Mouse (Mus musculus): ENCODE measurements around the gene Ikbke.
"Not testable (repeated sequence)": the region's sequence is repeated elsewhere in the genome, so short reads cannot be mapped to it uniquely, and the experiment has no call there.

Ikbke gene

DNA sequence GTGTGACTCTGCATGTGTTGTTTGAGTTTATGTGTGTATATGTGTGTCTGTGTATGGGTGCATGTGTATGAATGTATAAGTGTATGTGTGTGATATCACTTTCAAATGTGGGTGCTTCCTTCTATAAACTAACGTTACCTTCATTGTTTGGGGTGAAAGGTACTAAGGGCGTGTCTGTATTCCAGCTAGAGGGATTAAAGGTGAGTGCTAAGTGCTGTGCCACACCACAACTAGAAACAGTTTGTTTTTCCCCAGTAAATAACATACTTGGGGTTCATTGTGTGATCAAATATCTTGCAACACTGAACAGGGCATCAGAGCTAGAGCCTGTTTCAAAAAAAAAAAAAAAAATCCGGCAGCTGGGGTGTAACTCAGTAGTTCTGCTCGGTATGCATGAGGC, 2.3 kb upstream of the Ikbke start:
- DNase-seq (ENCODE audit: low spot score in 2 of 2) = no peak

DNA sequence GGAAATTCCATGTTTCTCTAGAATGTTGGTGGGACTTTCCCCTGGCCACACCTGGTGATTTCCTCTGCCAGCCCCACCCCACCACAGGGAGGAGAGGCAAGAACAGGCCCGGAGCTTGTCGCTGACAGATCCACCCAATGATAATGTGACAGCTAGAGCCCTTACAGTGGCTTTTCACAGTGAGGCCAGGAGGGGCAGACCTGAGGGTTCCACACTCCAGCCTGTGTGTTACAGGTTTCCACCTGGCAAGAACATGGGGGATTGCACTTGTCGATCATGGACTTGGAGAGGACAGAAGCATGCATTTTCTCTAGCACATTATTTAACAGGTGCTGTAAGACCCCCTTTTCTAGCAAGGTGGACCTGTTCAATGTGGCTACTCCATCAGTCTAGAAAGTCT, 874 bp upstream of the Ikbke start:
- no peak for DNase-seq (ENCODE audit: low spot score in 2 of 2)

DNA sequence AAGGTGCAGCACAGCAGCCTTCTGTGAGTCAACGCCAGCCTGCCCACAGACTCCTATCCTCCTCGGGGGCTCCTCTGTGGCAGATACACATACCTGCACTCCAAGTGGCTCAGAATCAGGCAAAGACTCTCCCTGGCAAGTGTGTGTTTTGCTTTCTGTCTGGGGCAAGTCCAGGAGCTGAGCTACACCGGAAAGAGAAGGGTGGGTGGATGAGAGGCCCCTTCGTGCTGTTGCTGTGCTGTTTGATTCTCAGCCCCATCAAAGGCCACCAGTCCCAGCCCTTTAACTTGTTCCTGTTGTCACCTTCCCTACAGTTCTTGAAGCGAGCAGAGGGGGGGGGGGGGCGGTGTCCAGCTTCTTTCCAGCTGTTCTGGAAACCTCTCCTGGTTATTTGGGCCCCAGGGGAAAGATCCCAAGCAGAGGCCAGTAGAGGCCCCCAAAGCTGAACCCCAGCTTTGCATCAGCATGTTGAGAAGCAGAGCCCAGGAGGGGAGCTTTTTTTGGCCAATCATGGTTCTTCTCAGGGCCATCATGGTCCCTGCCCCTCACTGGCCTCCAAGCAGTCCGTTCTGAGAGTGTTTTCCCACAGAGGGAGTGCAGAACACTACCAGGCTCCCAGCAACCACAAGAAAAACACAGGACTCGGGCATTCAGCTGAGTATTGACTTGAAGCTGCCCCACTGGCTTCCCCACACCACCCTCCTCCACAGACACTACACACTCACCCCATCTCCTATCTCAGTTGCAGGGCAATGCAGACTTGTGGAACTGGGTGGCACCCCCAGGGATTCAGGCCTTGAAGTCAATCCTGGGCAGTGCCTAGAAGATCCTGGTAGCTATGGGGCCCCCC, 575 bp downstream of the Ikbke start:
- DNase-seq (ENCODE audit: low spot score in 2 of 2) = no peak

DNA sequence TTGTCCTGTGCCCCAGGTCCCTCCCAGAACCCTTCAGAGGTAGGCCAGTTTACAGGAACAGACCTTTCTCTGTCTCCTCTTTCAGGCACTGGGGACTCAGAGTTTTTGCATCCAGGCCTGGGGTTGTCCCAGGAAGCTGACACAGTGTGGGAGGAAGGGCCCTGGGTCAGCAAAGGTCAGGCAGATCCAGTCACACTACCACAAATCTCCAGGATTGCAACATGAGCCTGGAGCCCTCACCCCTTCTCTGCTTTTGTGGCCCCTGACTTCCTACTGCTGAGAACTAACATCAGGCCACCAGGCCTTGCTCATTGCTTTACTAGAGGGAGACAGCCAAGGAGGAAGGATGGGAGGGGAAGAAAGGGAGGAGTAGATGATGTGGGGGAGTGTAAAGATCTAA, 2.6 kb downstream of the Ikbke start:
- no peak for DNase-seq (ENCODE audit: low spot score in 2 of 2)

DNA sequence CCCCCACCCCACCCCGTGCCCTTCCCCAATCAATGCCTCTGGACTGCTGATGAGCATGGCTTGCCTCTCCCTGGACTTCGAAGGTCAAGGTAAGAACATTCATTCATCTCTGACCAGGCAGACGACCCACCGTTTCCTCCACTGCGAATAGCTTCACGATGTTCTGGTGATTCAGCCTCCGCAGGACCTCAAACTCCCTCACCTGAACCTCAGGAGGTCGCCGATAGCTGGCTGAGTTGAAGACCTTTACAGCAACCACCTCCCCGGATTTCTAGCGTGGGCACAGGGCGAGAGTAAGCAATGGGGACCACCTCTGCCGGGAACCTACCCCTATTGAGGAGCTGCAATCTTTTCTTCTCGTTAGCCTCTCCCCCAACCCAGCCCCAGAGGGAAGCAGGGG, 3.8 kb downstream of the Ikbke start:
- DNase-seq (ENCODE audit: low spot score in 2 of 2) = no peak

DNA sequence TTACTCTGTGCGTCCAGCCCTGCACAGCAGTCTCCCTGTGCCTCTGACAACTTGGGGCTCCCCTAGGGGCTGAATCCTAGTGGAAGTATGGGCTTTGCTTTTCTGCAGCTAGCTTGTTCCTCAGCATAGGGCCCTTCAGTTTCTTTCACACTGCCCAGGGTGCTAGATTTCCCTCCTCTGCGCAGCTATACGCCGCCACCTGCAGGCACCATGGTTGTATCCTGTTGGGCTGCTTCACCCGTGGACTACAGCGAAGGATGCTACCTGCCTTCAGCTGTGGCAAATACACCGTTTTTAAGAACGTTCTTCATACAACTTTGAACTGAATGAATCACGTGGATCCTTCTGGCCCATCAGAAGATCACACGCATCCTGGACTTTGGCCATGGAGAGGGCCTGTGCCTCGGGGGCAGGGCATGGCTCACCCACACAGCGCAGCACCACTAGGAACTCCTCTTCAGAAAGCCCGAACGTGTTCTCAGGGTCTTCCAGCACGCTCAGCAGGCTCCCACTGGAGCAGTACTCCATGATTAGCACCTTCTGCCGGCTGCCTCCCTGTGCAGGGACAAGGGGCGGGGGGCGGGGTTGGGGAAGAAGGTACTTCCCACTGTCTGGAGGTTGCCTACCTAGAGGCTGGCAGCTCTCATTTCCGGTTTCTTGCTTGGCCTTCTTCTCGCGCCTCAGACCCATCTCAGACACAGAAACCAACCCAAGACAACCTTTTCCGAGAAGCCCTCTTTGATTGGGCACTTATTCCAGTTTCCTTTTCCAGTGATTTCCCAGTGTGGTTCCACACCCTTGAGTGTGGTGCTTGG, 4.5 kb downstream of the Ikbke start:
- DNase-seq (ENCODE audit: low spot score in 2 of 2) = no peak

DNA sequence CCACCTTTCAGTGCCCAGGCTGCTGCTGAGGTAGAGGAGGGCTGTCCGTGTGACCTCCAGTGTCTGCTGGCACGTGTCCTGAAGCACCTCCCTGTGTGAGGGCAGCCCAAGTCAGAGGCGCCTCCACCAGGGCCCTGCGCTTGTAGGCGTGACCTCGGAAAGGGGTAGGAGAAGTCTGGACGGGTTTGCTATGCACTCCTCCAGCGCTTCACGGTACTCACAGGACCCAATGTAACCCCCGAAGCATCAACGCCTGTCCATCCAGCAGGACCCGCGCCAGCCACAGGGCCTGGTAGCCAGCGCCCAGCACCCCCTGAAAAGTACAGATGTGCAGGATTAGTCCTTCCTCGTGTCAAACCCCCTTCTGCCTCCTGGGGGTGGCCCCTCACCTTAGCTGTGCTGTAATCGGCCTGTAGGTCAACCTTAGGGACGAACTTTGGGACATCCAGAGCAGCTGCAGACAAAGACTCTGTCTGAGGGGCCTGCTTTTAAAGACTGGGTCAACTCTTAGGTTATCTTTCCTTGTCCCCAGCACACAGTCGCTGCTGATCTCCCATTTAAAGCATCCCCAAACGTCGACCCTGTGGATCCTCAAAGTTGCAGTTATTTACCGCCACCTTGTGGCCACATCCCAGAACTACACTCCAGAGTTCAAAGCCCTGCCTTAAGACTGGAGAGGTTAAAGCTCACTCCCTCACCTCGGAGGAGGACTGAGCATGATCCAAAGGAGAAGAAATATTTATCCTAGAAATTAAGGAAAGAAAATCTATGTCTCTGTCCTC, 9.4 kb downstream of the Ikbke start:
- peak; percentile 68 to 85 for DNase-seq (ENCODE audit: low spot score in 2 of 2)

DNA sequence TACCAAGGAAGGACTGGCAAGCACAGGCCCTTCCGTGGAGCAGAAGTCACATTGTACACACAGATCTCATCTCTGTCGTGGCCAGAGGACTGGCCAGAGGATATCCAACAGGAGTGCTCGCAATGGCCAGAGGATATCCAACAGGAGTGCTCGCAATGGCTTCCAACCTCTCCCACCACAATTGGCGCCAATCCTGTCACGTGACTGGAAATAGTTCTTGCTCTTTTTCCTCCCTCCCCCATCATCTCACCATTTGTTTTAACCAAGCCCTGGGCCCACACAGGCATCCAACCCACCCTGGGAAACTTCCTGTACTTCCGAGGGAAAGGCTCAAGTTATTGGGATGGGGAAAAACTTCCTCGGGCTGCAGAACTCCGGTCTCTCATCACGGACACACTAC, 10.6 kb downstream of the Ikbke start:
- no peak for DNase-seq (ENCODE audit: low spot score in 2 of 2)

DNA sequence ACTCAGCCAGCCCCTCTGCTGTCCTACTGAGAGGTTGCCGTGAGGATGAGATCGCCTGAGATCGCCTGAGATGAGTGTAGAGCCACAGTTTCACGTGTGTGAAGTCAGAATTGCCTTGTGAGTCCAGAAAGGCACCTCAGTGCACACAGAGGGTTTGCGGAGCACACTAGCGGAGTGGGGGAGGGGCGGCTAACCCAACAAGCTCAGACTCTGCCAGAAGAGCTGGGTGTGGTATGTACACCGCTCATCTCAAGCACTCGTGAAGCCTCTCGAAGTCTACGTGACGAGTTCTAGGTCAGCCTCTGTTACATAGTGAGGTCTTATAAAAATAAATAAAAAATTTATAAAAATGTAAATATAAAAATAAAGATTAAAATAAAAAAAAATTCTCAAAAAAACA, 15.5 kb downstream of the Ikbke start:
- DNase-seq (ENCODE audit: low spot score in 2 of 2) = no peak

DNA sequence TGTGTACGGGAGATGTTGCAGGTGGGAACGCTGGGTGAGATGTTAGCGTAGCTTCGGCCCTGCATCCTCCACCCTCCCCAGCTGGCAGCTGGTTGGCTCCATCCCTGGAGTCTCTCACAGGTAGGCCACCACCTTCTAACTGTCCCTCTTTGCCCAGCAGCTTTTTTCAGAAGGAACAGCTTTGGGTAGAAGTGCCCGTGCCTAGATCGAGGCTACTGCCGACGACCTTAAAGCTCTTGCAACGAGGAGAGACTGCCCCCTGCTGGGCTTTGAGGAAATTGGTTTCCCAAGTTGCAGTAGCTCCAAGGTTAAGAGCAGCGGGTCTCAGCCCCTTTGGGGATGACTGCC, 19.1 kb downstream of the Ikbke start:
- DNase-seq (ENCODE audit: low spot score in 2 of 2) = peak; percentile 50 to 74

DNA sequence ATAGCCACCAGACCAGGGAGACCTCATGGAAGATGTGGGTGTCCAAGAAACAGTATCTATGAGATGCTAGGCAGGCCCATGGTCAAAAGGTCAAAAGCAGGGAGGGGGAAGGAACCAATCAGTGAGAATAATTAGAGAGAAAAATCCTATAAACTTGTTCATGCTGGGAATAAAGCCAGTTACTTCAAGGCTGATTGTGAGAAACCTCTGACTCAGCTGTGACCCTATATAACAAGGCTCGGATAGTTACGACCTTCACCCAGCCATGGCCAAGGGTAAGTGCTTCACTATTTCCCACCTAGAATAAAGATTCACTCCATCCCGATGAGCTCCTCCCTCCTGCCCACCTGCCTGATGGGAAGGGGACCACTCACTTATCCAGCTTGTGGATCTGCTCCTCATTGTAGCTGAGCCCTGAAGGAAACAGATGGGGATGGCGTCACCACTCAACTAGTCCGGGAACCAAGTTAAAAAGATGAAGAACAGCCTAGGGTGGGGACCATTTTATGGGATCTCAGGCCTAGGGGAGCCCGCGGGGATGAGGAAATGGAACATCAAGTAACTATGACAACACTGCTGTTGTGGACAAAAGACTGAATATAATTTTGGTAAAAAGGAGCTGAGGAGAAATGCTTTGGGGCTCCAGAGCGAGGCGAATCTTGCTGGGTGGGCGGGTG, 19.6 kb downstream of the Ikbke start:
- DNase-seq (ENCODE audit: low spot score in 2 of 2) = no peak

DNA sequence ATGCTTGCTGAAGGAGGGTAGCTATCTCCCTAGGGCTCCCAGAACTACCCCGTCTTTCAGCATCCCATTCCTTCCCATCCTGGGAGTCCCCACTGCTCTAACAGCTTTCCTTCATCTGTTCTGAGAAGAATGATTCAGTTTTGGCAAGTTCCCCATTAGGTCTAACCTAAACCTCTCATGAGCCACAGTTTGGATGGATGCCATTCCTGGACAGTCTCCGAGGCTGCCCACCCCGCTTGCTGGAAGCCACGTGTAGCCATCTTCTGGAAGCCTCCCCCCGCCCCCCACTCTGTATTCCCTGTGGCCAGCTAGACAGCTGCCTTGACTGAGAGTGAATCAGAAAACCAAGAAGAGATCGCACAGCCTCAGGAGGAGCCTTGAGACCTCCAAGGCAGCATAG, 22.1 kb downstream of the Ikbke start:
- DNase-seq (ENCODE audit: low spot score in 2 of 2) = no peak

DNA sequence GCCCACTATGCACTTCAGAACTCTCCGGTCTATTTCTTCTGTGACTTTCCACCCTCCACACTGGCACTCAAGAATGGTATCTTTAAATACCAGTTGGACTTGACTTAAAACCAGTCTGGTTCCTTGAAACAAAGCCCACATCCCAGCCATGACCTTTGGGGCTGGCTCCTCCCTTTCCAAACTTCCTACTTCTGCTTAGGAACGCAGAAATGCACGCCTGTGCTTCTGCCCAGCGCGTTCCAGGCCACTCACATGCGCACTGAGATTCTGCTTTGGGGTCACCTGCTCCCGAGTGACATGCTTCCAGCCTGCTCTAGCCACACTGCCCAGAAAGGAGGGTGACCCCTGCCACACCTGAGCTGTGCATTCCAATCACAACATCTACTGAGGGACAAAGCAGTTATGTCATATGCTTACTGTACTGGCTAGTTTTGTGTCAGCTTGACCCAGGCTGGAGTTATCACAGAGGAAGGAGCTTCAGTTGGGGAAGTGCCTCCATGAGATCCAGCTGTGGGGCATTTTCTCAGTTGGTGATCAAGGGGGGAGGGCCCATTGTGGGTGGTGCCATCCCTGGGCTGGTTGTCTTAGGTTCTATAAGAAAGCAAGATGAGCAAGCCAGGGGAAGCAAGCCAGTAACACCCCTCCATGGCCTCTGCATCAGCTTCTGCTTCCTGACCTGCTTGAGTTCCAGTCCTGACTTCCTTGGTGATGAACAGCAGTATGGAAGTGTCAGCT, 26.7 kb downstream of the Ikbke start:
- DNase-seq (ENCODE audit: low spot score in 2 of 2) = not testable (repeated sequence)

DNA sequence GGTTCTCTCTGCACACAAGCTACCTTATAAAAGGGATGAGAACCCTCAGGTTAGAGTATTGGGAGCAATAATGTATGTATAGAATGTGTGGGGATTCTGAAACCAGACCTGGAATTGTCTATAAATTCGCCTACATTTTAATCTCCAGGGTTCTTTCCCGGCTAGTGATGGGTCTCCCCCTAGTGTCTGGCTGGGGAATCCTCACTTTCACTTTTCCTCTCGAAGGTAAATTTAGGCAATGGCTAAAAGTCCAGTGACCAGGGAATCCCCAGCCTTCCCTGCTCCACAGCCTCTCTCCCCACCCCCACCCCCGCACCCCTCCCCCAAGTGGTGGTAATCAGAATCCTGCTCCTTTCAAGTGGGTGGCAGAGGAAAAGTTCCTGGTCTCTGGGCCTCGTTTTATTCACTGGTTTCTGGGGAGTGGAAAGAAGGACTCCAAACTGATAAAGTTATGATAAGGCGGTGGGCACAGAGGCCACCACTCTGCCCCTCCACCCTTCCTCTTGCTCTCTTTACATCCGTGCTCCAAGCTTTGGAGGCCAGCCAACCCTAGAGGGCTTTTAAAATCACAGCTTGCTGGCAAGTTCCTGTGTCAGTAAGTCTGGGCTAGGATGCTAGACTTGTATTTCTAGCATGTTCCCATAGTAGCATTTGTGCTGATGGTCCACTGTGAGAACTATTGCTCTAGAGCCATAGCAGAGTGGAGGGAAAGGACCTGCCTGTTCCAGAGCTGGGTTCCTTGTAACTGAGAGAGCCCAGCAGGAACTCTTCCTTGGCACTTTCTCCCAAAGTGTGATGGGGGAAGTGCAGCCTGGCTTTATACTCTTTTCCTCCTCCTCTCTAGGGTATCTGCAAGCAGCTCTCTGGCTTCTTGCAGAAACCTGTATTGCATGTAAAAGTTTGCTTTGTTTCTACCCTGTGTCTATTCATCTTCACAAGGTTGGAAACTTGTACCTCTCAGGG, 32.7 kb downstream of the Ikbke start:
- DNase-seq (ENCODE audit: low spot score in 2 of 2) = peak in 1 of 2 experiments; percentile 54

DNA sequence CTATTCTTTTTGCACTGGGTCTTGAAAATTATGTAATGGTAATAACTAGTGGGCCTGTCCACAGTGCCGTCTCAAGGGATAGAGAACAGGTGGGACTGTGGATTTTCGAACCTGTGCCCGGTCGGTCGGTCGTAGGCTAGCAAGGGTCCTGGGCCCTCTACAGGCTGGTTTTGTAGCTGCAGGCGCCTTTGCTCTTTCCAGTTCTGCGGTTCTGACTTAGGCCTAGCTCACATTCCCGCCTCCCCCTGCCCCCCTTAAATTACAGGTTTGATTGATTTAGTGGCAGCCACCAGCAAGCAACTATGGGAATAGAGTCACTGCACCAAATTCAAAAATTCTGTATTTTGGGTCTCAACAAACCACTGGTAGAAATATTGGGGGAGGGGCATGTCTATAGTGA, 33.5 kb downstream of the Ikbke start:
- DNase-seq (ENCODE audit: low spot score in 2 of 2) = peak in 1 of 2 experiments; percentile 62

DNA sequence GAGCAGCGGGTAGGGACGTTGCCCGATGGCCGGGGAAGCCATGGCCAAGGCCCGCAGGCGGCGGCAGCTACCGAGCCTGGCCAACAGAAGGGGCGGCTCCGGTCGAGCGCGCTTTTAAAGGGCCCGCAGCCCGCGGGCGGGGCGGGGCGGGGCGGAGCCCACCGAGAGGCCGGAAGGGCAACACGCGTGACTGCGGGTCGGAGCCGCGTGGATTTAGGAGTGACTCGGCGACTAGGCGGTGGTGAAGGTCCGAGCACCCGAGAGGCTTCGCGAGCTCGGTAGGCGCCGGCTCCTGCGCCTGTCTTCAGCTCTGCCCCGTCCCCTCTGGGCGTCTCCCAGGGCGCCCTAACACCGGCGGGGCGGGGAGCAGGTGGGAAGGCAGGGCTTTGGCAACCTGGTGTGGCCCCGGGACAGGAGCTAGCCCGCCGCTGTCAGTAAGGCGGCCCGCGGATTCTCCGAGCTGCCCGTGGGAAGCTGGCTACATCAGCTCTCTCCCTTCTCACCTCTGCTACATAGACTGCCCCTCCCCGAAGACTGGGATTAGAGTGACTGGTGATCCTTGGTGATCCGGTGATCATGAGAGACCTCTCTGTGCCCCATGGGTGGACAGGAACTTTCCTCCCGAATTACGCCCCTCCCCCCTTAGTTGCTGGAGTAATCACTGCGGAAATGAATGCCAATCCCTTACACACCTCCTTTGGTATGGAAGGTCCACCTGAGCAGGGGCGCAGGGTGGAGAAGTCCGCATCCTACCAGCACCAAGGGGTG, 34.1 kb downstream of the Ikbke start, which contains the start of gene Rassf5:
Rassf5 (minus strand) TSS at position 170 of the 768 bp plus-strand sequence.
- peak; percentile 54 to 75 for DNase-seq (ENCODE audit: low spot score in 2 of 2)

DNA sequence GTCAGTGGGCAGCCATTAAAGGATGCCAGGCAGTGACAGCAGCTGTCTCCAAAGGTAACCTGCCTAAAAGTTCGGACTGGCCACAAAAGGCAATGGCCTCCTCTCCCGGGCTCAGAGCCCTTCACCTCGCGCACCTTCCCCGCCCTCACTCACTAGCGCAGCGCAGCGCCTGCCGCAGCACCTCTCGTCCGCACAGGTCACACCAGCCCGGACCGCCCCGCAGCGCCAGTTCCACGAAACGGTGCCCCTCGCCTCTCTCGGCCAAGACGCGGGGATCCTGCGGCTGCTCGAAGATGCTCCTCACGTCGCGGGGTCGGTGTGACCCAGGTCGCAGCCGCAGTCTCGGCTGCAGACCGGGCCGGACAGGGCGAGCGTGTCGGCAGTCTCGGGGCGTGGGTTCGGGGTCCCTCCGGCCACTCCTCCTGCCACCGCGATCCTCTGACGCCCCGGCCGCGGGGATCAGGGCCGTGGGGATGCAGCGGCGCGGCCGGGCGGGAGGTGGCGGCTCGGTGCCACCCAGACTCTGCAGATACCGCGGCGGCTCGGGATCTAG, 34.8 kb downstream of the Ikbke start:
- peak in 1 of 2 experiments; percentile 28 for DNase-seq (ENCODE audit: low spot score in 2 of 2)

DNA sequence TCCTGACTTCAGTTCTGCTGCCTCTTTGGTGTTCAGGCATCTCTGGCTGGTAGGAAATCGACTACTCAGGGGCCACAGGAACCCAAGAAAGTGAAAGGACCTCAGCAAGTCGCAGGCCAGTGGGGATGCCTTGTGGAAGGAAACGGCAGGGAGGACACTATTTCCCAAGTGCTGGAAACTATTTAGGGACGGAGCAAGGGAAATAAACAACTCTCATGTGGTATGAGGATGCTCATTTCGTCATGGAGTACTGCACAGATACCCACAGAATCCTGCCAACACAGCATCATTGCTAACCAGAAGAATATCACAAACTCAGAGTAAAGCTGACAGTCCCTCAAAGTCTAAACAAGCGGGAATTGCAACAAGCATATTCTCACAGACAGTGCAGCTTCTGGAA, 36.5 kb downstream of the Ikbke start:
- DNase-seq (ENCODE audit: low spot score in 2 of 2) = no peak
